12 mouse cellular contexts compared by ENCODE assay signal in genomic region chr12:5282611-5283010, GRCm38 (mm10).
"Had no signal": no experiment of that assay in that cellular context is flagged by ENCODE, and none has a peak within 500 bp of the region (broad histone marks: within the 10 kb centered on the region; RNA-seq: fewer than 3 reads in every experiment).

No protein-coding gene starts in this region.

- H3K27ac ChIP-seq: kidney, postnatal 0 days; limb, embryonic 10.5 days; liver, embryonic 15.5 days; midbrain, embryonic 10.5 days; midbrain, embryonic 15.5 days; neural tube, embryonic 12.5 days had no signal

- DNase-seq: kidney, adult 9 months; kidney, postnatal 36 days; lung, adult 2 months; lung, postnatal 36 days; spleen, adult 18-20 months; thymus, postnatal 36 days had no signal

- H3K4me3 ChIP-seq: limb, embryonic 10.5 days; liver, embryonic 15.5 days; midbrain, embryonic 10.5 days; midbrain, embryonic 15.5 days; neural tube, embryonic 12.5 days had no signal
